Mouse (Mus musculus) colon, adult 2 months (tissue): ENCODE results near the gene Obscn. TPM values are rescaled to one million over a fixed set of nuclear protein-coding genes. Genes with fewer than 3 reads are reported as not detected.

Experiments
- polyA plus RNA-seq: library from polyadenylated mRNA; depleted of rRNA; stranded (reverse); fragments of >200 nt; gene quantifications from 2 replicates; pipeline ENCODE4 v1.2.3, GENCODE M21; 2012; rRNA removed

Obscn gene
- 0.26 and 0.27 TPM in 2 replicates for polyA plus RNA-seq

GRCm38 (mm10) chr11:59135904-59136452, at the start of gene Obscn:
Gene Obscn (minus strand): TSS chr11:59136402.

GRCm38 (mm10) chr11:59182864-59183331, 46.7 kb upstream of the Obscn start, which contains the start of gene Gjc2:
Gene Gjc2 (minus strand): TSS chr11:59183213.

GRCm38 (mm10) chr11:59163255-59164236, 27.3 kb upstream of the Obscn start, which contains the start of gene Iba57:
Gene Iba57 (minus strand): TSS chr11:59163739.

GRCm38 (mm10) chr11:58978027-58978705, 158.0 kb downstream of the Obscn start, which contains the start of gene Trim11:
Gene Trim11 (plus strand): TSS chr11:58978093.

GRCm38 (mm10) chr11:58954420-58955142, 181.6 kb downstream of the Obscn start, which contains the start of the genes Hist3h2a and Trim17:
Gene Hist3h2a (plus strand): TSS chr11:58954685.
Gene Trim17 (plus strand): TSS chr11:58954685.

GRCm38 (mm10) chr11:58948542-58949479, 187.4 kb downstream of the Obscn start, which contains the start of gene Hist3h2ba:
Gene Hist3h2ba (plus strand): TSS chr11:58948920.

Other genes starting within 250 kb of the Obscn start
- gene Zfp39, start 232.2 kb downstream of the Obscn start, polyA plus RNA-seq, result 0.48 and 0.78 TPM in 2 replicates
- not detected in 2 replicates for gene Btnl10, start 218.5 kb downstream of the Obscn start, polyA plus RNA-seq
- gene Rnf187, start 197.5 kb downstream of the Obscn start, polyA plus RNA-seq, result 191 and 200 TPM in 2 replicates
- gene Hist3h2ba, start 187.5 kb downstream of the Obscn start, polyA plus RNA-seq, result 4.6 and 8.8 TPM in 2 replicates
- 18.4 and 25.8 TPM in 2 replicates for gene Hist3h2a, start 181.7 kb downstream of the Obscn start, polyA plus RNA-seq
- 0.22 and 0.46 TPM in 2 replicates for gene Trim17, start 181.7 kb downstream of the Obscn start, polyA plus RNA-seq
- 39.6 and 41.5 TPM in 2 replicates for gene Trim11, start 158.3 kb downstream of the Obscn start, polyA plus RNA-seq
- gene Iba57, start 27.3 kb upstream of the Obscn start, polyA plus RNA-seq, result 7.6 and 7.7 TPM in 2 replicates
- 6.3 and 6.6 TPM in 2 replicates for gene Gjc2, start 46.8 kb upstream of the Obscn start, polyA plus RNA-seq
- gene Guk1, start 55.8 kb upstream of the Obscn start, polyA plus RNA-seq, result 151 and 180 TPM in 2 replicates
- gene Mrpl55, start 66.1 kb upstream of the Obscn start, polyA plus RNA-seq, result 35.7 and 41.0 TPM in 2 replicates
- gene 2310033P09Rik, start 71.9 kb upstream of the Obscn start, polyA plus RNA-seq, result 21.2 and 21.8 TPM in 2 replicates
- gene Arf1, start 91.9 kb upstream of the Obscn start, polyA plus RNA-seq, result 635 and 733 TPM in 2 replicates
- gene Wnt3a, start 154.3 kb upstream of the Obscn start, polyA plus RNA-seq, result not detected in 2 replicates
- 1.6 and 1.8 TPM in 2 replicates for gene Wnt9a, start 170.5 kb upstream of the Obscn start, polyA plus RNA-seq
- gene Prss38, start 239.3 kb upstream of the Obscn start, polyA plus RNA-seq, result not detected in 2 replicates